ENCODE assay signal across 9 mouse cellular contexts in genomic region chr4:102254466-102255294, GRCm38 (mm10).
DNase-seq lines count a peak whose midpoint lies in the region; ATAC-seq and TF ChIP-seq lines count a peak whose summit lies in the region.
"Had no signal": no experiment of that assay in that cellular context is flagged by ENCODE, and none has a peak within 500 bp of the region (broad histone marks: within the 10 kb centered on the region; RNA-seq: fewer than 3 reads in every experiment).

No protein-coding gene starts in this region.

- peak overlapping the region; percentile 54 for H3K4me2 ChIP-seq in kidney, embryonic 15.5 days
- peak overlapping the region; percentile 64 for H3K4me2 ChIP-seq in hindbrain, embryonic 14.5 days (replicated peaks)
- peak overlapping the region; percentile 81 for H3K4me2 ChIP-seq in midbrain, postnatal 0 days (ENCODE audit: low read depth, low read length, poor library complexity, severe bottlenecking)

- no peak overlapping the region for H3K9ac ChIP-seq in kidney, embryonic 15.5 days
- peak overlapping the region; percentile 33 for H3K9ac ChIP-seq in hindbrain, embryonic 14.5 days
- peak overlapping the region; percentile 60 for H3K9ac ChIP-seq in midbrain, postnatal 0 days (replicated peaks; ENCODE audit: low read length, poor library complexity, severe bottlenecking)

- intact Hi-C loops in left cerebral cortex, postnatal 25 days (cut with DNase I), result no loop called here

- no peak for DNase-seq in kidney, adult 8-10 months
- peak; percentile 71 for DNase-seq in hindbrain, embryonic 14.5 days (ENCODE audit: low spot score)
- DNase-seq in left cerebral cortex, postnatal 25 days (ENCODE audit: low spot score in 2 of 2), result peak; percentile 53 to 80
- DNase-seq in midbrain, postnatal 0 days (ENCODE audit: low spot score), result peak; percentile 83
- no peak for DNase-seq in adrenal gland, postnatal 14 days
- DNase-seq in urinary bladder, postnatal 14 days (ENCODE audit: low spot score), result no peak

- H3K9me3 ChIP-seq in kidney, embryonic 15.5 days (replicated peaks), result no peaks in the 10 kb centered on the region
- H3K9me3 ChIP-seq in hindbrain, embryonic 14.5 days (ENCODE audit: control insufficient read depth, low read length), result no peaks in the 10 kb centered on the region
- H3K9me3 ChIP-seq in midbrain, postnatal 0 days (ENCODE audit: low read length), result no peaks in the 10 kb centered on the region

- H3K36me3 ChIP-seq in kidney, embryonic 15.5 days, result no peaks in the 10 kb centered on the region
- H3K36me3 ChIP-seq in hindbrain, embryonic 14.5 days (replicated peaks; ENCODE audit: control insufficient read depth, insufficient read depth), result no peaks in the 10 kb centered on the region
- no peaks in the 10 kb centered on the region for H3K36me3 ChIP-seq in midbrain, postnatal 0 days (ENCODE audit: insufficient read depth, low read length)

- peak overlapping the region; percentile 29 for H3K4me3 ChIP-seq in kidney, embryonic 15.5 days (replicated peaks)
- peak overlapping the region; percentile 37 for H3K4me3 ChIP-seq in hindbrain, embryonic 14.5 days (replicated peaks; ENCODE audit: low read length)
- H3K4me3 ChIP-seq in midbrain, postnatal 0 days (ENCODE audit: low read depth, low read length), result peak overlapping the region; percentile 47
- H3K4me3 ChIP-seq: erythroblast, embryonic 14.5 days had no signal

- H3K4me1 ChIP-seq in kidney, embryonic 15.5 days, result peaks cover 11% of the 10 kb centered on the region
- peaks cover 25% of the 10 kb centered on the region; the same call in 1 of the 2 replicates for H3K4me1 ChIP-seq in hindbrain, embryonic 14.5 days (replicated peaks; ENCODE audit: control insufficient read depth, insufficient read depth, low read length)
- 0 out of 2 replicates have a peak, but pooled peaks cover 2% of the 10 kb centered on the region for H3K4me1 ChIP-seq in midbrain, postnatal 0 days (ENCODE audit: insufficient read depth, low read length)

- peak; percentile 80; the same call in 1 of the 2 replicates for ATAC-seq in kidney, embryonic 15.5 days (replicated peaks; ENCODE audit: low FRiP score)
- peak; percentile 95 for ATAC-seq in frontal cortex, adult (ENCODE audit: low TSS enrichment)
- ATAC-seq in hindbrain, embryonic 14.5 days (ENCODE audit: low FRiP score), result peak; percentile 86
- peak; percentile 83 for ATAC-seq in midbrain, postnatal 0 days (ENCODE audit: low FRiP score)

- H3K27ac ChIP-seq in kidney, embryonic 15.5 days, result peak overlapping the region; percentile 61
- H3K27ac ChIP-seq in hindbrain, embryonic 14.5 days, result peak overlapping the region; percentile 81
- H3K27ac ChIP-seq in midbrain, postnatal 0 days (ENCODE audit: low read depth, low read length), result peak overlapping the region; percentile 77

- TF ChIP-seq CTCF in midbrain, postnatal 0 days (IDR thresholded peaks at IDR 0.05), result peak; percentile 58

- no peaks in the 10 kb centered on the region for H3K27me3 ChIP-seq in kidney, embryonic 15.5 days
- H3K27me3 ChIP-seq in hindbrain, embryonic 14.5 days (ENCODE audit: control insufficient read depth, insufficient read depth, low read length), result no peaks in the 10 kb centered on the region
- H3K27me3 ChIP-seq in midbrain, postnatal 0 days (ENCODE audit: insufficient read depth, low read length), result no peaks in the 10 kb centered on the region

- WGBS in kidney, embryonic 15.5 days, result 9% methylated on average over 15 of the region's 15 CpGs
- 2% methylated on average over 15 of the region's 15 CpGs for WGBS in hindbrain, embryonic 14.5 days
- 2% methylated on average over 15 of the region's 15 CpGs for WGBS in midbrain, postnatal 0 days

Comparison
In these comparisons a context has a peak if more than half of its experiments do, and no peak if none do; other contexts are left out.
1. DNase-seq: peak in hindbrain, embryonic 14.5 days (single experiment), left cerebral cortex, postnatal 25 days (2 of 2) and midbrain, postnatal 0 days (single experiment); none in kidney, adult 8-10 months (0 of 2), adrenal gland, postnatal 14 days (single experiment) and urinary bladder, postnatal 14 days (single experiment).
2. Peak in every context shown above with its lines, with median percentiles within 50 percentile points of each other: ATAC-seq, H3K27ac ChIP-seq, H3K4me2 ChIP-seq and H3K4me3 ChIP-seq.